Mouse (Mus musculus): ENCODE data around the gene Rapgef3. TPM values are rescaled to one million over a fixed set of nuclear protein-coding genes. Genes with fewer than 3 reads are reported as not detected.

Rapgef3 gene
- polyA plus RNA-seq, 1 experiment, result 6.6 TPM

GRCm38 (mm10) chr15:97800853-97801252 lies 33.1 kb upstream of the Rapgef3 start:
- Histone ChIP-seq H3K27ac (replicated peaks; ENCODE audit: low read depth, low read length) (no peak overlapping the region), H3K4me3 (ENCODE audit: insufficient read depth, low read depth, low read length) (no peak overlapping the region), H3K4me1 (ENCODE audit: control insufficient read depth, insufficient read depth, insufficient read length, low read length) (no peaks in the 10 kb centered on the region)

GRCm38 (mm10) chr15:97799446-97799845 lies 31.7 kb upstream of the Rapgef3 start:
- H3K27ac ChIP-seq (replicated peaks; ENCODE audit: low read depth, low read length), result no peak overlapping the region
- no peaks in the 10 kb centered on the region for H3K4me1 ChIP-seq (ENCODE audit: control insufficient read depth, insufficient read depth, insufficient read length, low read length)
- H3K4me3 ChIP-seq (ENCODE audit: insufficient read depth, low read depth, low read length), result no peak overlapping the region

DNA sequence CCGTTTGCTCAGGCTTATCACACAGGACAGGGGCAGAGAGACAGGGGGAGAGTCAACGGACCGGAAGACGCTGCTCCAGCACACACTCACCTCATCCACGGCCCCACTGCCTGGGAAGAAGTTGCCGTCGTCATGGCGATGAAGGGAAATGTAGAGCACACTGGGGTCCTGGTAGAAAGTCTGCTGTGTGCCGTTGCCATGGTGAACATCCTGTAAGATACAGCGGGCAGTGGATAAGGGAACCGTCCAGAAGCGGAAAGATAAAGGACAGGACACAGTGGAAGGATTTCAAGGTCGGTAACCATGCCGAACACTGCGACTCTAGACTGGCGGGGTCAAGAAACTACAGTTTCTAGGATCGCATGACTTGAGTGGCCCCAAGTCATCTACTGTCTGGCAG lies 30.4 kb upstream of the Rapgef3 start:
- H3K27ac ChIP-seq (replicated peaks; ENCODE audit: low read depth, low read length), result no peak overlapping the region

DNA sequence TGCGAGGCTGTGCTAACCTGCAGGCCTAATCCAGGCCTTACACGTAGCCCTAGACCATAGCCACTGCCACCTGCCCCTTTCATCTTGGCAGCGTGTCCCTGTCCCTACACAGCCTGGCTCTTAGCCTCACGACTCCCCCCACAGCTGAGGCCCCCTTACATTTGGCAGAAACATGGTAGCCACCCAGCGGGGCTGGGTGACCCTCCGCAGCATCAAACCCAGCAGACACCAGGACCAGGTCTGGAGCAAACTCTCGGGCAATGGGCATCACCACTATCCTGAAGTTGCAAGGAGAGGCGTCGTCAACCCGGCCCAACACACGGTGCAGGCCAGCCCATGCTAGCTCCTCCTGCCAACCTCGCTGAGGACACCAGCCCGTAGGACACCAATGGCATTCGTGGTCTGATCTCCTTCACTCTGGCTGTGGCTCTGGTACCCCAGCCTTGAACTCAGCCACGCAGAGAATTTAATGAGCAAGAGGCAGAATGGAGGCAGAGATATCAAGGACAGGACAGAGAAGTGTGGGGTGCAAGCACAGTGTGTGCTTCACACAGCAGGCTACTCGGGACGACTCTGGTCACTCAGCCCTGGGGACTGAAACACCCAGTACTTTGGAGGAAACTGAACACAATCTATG lies 29.0 kb upstream of the Rapgef3 start:
- Histone ChIP-seq H3K4me1 (ENCODE audit: control insufficient read depth, insufficient read depth, insufficient read length, low read length) (no peaks in the 10 kb centered on the region), H3K27ac (replicated peaks; ENCODE audit: low read depth, low read length) (no peak overlapping the region), H3K4me3 (ENCODE audit: insufficient read depth, low read depth, low read length) (no peak overlapping the region)

More for the DNA sequence above, 30.4 kb upstream of the Rapgef3 start:
- H3K4me3 ChIP-seq (ENCODE audit: insufficient read depth, low read depth, low read length), result no peak overlapping the region
- H3K4me1 ChIP-seq (ENCODE audit: control insufficient read depth, insufficient read depth, insufficient read length, low read length), result no peaks in the 10 kb centered on the region

DNA sequence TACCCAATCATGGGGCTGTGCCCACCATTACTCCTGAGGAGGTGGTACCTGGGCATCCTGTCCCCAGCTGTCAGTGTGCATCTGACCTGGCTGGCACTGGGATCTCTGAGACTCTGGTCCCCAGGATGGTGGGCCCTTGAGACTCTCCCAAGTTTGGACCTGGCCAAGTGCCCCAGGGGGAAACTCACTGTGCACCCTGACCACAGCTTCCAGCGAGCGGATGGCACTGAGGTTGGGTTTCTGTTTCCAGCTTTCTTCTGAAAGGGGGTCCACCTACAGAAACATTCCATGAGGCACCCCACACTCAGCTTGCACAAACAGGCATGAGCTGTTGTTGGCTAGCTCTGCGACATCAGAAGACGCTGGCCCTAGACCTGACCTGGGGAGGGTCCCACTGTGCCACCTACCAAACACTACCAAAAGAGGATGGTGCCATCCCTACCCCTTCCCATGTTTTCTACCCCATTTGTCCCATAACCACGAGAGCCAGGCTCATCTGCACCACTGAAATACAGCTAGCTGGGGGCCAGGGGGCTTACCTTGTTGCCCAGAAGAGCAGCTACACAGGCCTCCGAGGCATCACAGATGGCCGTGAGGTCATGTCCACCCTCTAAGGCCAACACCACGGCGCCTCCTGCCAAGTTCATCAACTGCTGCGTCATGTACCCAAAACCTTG lies 27.9 kb upstream of the Rapgef3 start:
- H3K27ac ChIP-seq (replicated peaks; ENCODE audit: low read depth, low read length), result no peak overlapping the region
- H3K4me1 ChIP-seq (ENCODE audit: control insufficient read depth, insufficient read depth, insufficient read length, low read length), result peaks cover 5% of the 10 kb centered on the region
- no peak overlapping the region for H3K4me3 ChIP-seq (ENCODE audit: insufficient read depth, low read depth, low read length)

- no peak overlapping the region for H3K4me3 ChIP-seq (ENCODE audit: insufficient read depth, low read depth, low read length)
- peaks cover 8% of the 10 kb centered on the region for H3K4me1 ChIP-seq (ENCODE audit: control insufficient read depth, insufficient read depth, insufficient read length, low read length)
- no peak overlapping the region for H3K27ac ChIP-seq (replicated peaks; ENCODE audit: low read depth, low read length)
These were observed 26.5 kb upstream of the Rapgef3 start for GRCm38 (mm10) chr15:97794268-97794667.

DNA sequence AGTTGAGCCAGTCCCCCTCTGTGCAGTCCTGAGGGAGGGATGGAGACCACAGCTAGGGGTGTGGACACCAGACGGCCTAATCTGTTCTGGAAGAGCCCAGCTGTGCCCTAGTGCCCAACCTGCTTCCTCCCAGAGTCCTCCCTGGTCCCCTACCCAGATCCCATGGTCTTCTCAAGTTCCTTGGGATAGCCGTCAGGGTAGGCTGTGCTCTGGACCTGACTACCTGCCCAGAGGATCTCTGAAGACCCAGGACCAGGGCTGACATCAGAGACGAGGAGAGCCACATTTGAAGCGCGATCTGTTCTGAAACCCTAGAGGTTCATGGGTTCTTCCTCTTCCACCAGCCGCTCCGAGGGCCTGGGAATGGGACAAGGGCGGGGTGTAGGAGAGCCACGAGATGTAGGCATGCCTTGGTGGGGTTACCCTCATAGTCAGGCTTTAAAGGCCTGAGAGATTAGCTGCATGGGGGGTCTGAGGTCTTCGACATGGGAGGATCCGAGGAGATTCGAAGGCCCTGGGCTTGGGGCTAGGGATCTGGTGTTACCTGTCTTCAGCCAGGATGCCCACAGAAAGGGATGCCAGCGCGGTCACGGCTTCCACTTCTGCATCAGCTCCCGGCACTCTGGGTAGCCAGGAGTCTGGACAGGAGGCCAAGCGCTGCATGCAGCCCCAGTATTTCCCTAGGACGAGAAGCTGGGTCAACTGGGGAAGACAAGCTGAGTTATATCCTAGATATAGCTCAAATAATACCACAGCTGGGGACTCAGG lies 25.8 kb upstream of the Rapgef3 start:
- H3K4me1 ChIP-seq (ENCODE audit: control insufficient read depth, insufficient read depth, insufficient read length, low read length), result peaks cover 14% of the 10 kb centered on the region
- H3K4me3 ChIP-seq (ENCODE audit: insufficient read depth, low read depth, low read length), result no peak overlapping the region

DNA sequence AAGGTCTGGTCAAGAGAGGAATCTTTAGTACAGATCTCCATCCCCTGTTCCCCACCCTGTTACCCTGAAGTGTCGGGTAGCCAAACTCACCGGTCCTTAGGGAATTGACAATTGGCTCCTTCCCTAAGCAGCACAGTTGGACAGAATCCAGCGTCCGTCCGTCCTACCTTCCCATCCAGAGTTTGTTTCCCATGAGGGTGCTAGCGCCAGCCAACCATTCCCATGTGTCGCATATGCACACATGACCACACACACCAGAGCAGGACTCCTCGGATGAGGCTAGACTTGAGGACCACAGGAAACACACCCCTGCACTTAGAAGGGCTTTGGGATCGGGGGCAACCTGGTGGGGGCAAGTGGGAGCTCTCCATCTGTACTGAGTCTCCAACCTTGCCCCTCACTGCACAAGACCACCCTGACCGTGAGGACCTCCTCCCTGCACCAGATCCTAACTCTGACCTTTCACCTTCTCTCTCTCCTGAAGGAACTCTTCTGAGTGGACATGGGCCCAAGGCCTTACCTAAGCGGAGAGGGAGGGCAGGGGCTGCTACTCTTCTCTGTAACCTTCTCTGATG lies 23.4 kb upstream of the Rapgef3 start:
- H3K4me1 ChIP-seq (ENCODE audit: control insufficient read depth, insufficient read depth, insufficient read length, low read length), result peaks cover 33% of the 10 kb centered on the region
- no peak overlapping the region for H3K4me3 ChIP-seq (ENCODE audit: insufficient read depth, low read depth, low read length)
- no peak overlapping the region for H3K27ac ChIP-seq (replicated peaks; ENCODE audit: low read depth, low read length)

More for the DNA sequence above, 25.8 kb upstream of the Rapgef3 start:
- no peak overlapping the region for H3K27ac ChIP-seq (replicated peaks; ENCODE audit: low read depth, low read length)

DNA sequence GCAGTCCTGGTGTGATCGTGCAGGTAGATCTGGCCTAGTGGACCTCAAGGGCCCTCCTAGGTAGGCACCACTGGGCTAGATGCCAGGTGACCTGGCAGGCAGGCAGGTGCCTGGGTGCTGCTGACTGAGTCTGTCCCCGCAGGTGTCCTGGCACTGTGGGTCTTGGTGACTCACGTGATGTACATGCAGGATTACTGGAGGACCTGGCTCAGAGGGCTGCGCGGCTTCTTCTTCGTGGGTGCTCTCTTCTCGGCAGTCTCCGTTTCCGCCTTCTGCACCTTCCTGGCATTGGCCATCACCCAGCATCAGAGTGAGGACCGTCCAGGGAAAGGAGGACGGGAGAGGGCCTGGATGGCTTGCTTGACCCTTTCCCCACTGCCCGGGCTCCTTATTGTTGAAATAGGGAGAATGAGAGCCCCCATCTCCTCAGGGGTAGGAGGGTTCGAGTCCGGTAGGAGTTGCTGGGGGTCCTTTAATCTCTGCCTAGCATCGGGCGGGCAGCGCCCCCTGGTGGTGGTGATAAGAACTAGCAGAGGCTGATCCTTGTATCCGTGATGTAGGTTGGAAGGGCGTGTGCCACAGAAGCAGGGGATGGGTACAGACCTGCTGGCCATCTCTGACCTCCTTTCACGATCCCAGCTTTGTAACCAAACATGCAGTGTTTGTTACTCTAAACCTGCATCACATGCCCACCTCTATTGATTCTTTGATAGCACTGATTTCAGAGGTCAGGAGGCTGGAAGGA lies 22.2 kb upstream of the Rapgef3 start:
- H3K4me1 ChIP-seq (ENCODE audit: control insufficient read depth, insufficient read depth, insufficient read length, low read length), result peaks cover 39% of the 10 kb centered on the region
- no peak overlapping the region for H3K4me3 ChIP-seq (ENCODE audit: insufficient read depth, low read depth, low read length)
- H3K27ac ChIP-seq (replicated peaks; ENCODE audit: low read depth, low read length), result no peak overlapping the region

GRCm38 (mm10) chr15:97788821-97789220 lies 21.0 kb upstream of the Rapgef3 start:
- Histone ChIP-seq H3K4me1 (ENCODE audit: control insufficient read depth, insufficient read depth, insufficient read length, low read length) (peaks cover 41% of the 10 kb centered on the region), H3K27ac (replicated peaks; ENCODE audit: low read depth, low read length) (no peak overlapping the region), H3K4me3 (ENCODE audit: insufficient read depth, low read depth, low read length) (no peak overlapping the region)

DNA sequence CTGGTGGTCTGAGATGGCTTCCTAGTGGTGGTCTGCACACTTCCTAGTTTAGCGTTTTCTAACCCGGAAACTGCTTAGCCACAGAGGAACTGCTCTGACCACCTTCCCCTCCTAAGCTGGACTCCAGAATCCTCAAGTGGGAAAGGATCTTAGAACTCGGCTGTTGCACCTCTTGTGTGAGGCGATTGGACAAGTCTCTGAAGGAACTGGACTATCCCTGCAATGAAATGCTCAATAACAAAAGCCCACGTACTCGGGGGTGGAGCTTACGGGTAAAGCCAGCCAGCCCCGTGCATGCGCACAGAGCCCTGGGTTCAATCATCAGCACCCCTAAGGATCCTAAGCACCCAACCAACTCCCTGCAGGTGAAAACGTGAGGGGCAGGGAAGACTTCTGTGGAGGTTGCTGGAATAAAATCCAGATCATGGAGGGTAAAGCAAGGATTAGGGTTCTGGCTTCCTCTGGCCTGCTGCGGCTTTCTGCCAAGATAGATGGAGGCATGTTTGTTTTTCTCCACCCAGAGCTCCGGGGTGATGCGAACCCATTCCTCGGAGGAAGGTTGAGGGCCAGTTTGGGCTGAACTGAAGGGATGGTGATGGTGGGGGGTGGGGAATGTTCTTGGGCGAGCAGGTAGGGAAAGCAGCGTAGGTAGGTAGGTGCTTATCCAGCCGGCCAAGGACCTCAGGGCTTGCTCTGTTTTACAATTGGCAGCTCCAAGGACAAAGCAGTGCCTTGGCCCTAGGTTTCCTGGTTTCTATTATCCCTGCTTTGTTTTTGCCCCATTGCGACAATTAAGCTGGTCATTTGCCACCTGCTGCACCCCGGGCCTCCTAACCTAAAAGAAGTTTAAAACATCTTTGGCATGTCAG lies 20.3 kb upstream of the Rapgef3 start:
- Histone ChIP-seq H3K27ac (replicated peaks; ENCODE audit: low read depth, low read length) (0 out of 2 replicates have a peak overlapping the region, but pooled peaks have one; percentile 32), H3K4me3 (ENCODE audit: insufficient read depth, low read depth, low read length) (no peak overlapping the region), H3K4me1 (ENCODE audit: control insufficient read depth, insufficient read depth, insufficient read length, low read length) (peaks cover 41% of the 10 kb centered on the region)

GRCm38 (mm10) chr15:97787148-97787798 lies 19.5 kb upstream of the Rapgef3 start:
- peaks cover 44% of the 10 kb centered on the region for H3K4me1 ChIP-seq (ENCODE audit: control insufficient read depth, insufficient read depth, insufficient read length, low read length)
- peak overlapping the region; percentile 32 for H3K27ac ChIP-seq (replicated peaks; ENCODE audit: low read depth, low read length)

GRCm38 (mm10) chr15:97786412-97787112 lies 18.8 kb upstream of the Rapgef3 start:
- H3K4me1 ChIP-seq (ENCODE audit: control insufficient read depth, insufficient read depth, insufficient read length, low read length), result peaks cover 47% of the 10 kb centered on the region
- H3K4me3 ChIP-seq (ENCODE audit: insufficient read depth, low read depth, low read length), result no peak overlapping the region
- 0 out of 2 replicates have a peak overlapping the region, but pooled peaks have one; percentile 4 for H3K27ac ChIP-seq (replicated peaks; ENCODE audit: low read depth, low read length)

More at GRCm38 (mm10) chr15:97787148-97787798, 19.5 kb upstream of the Rapgef3 start:
- no peak overlapping the region for H3K4me3 ChIP-seq (ENCODE audit: insufficient read depth, low read depth, low read length)

Data from brown adipose tissue, adult 24 weeks (tissue).